Mouse (Mus musculus) kidney, adult 2 months (tissue): Measurements from ENCODE around the gene Tank.

ENCODE experiments used
- CTCF ChIP-seq: fragments of 200-500 bp; conservative IDR thresholded peaks from 2 replicates; pipeline ENCODE4 v1.5.1; 2011; ENCODE audit warnings: low read depth, mild to moderate bottlenecking, control low read depth, low read length, moderate library complexity, mixed read lengths; ENCODE audit not compliant: insufficient read depth, insufficient read length
- POLR2A ChIP-seq: fragments of 200-500 bp; IDR thresholded peaks from one replicate; pipeline ENCODE4 v1.6.1; 2011; ENCODE audit warnings: low read depth, low read length, control low read depth

GRCm38 (mm10) chr2:61651640-61652039, 73.3 kb downstream of the Tank start:
- no peak for TF ChIP-seq POLR2A
- TF ChIP-seq CTCF: no peak
